Mouse (Mus musculus) limb, embryonic 11.5 days (tissue): ENCODE data around the gene Mrpl43. TPM values are rescaled to one million over a fixed set of nuclear protein-coding genes. Genes with fewer than 3 reads are reported as not detected.

ENCODE experiments used
- ATAC-seq: fragments of 200-750 bp; cut with Nextera tagmentation; 2 replicates; pipeline ENCODE4 v1.8.0; 2017; ENCODE audit warnings: low read depth; ENCODE audit not compliant: insufficient number of reproducible peaks, low FRiP score, low TSS enrichment
- DNase-seq: peaks from one replicate; pipeline ENCODE4 v3.0.0-alpha.2; 2015; ENCODE audit warnings: low spot score
- H3K27ac ChIP-seq: fragments of 300-500 bp; sonication (generic); replicated peaks from 2 replicates; pipeline ENCODE4 v1.5.1; 2014; ENCODE audit warnings: low read depth, mild to moderate bottlenecking, low read length
- H3K27me3 ChIP-seq: fragments of 300-500 bp; sonication (generic); 2 replicates; pipeline ENCODE4 v1.6.1; 2014; ENCODE audit warnings: mild to moderate bottlenecking, low read length, mixed read lengths; ENCODE audit not compliant: control insufficient read depth, insufficient read depth
- H3K36me3 ChIP-seq: fragments of 300-500 bp; sonication (generic); 2 replicates; pipeline ENCODE4 v1.6.1; 2014; ENCODE audit warnings: mild to moderate bottlenecking, low read length, moderate library complexity, mixed read lengths; ENCODE audit not compliant: control insufficient read depth, insufficient read depth
- H3K4me1 ChIP-seq: fragments of 300-500 bp; sonication (generic); 2 replicates; pipeline ENCODE4 v1.6.1; 2014; ENCODE audit warnings: low read length, mixed read lengths; ENCODE audit not compliant: control insufficient read depth, insufficient read depth
- H3K4me2 ChIP-seq: fragments of 300-500 bp; sonication (generic); 2 replicates; pipeline ENCODE4 v1.6.1; 2014; ENCODE audit warnings: low read depth, mild to moderate bottlenecking, moderate library complexity; ENCODE audit not compliant: severe bottlenecking
- H3K4me3 ChIP-seq: fragments of 300-500 bp; sonication (generic); 2 replicates; pipeline ENCODE4 v1.5.1; 2014; ENCODE audit warnings: low read depth, low read length
- H3K9ac ChIP-seq: fragments of 300-500 bp; sonication (generic); 2 replicates; pipeline ENCODE4 v1.6.1; 2014; ENCODE audit warnings: mild to moderate bottlenecking, low read length
- H3K9me3 ChIP-seq: fragments of 300-500 bp; sonication (generic); 2 replicates; pipeline ENCODE4 v1.6.1; 2016; ENCODE audit warnings: low read length; ENCODE audit not compliant: control insufficient read depth
- WGBS: fragments of 180-500 bp; shearing (Covaris S2); extraction: QIAGEN DNeasy Blood & Tissue Kit; methylation state at CpG from one replicate; pipeline ENCODE4 v1.1.7; 2014; 5-methylcytosine and 5-hydroxymethylcytosine counted together
- polyA plus RNA-seq: library from polyadenylated mRNA; unstranded; fragments of >200 nt; fragmentation: Nextera tagmentation; extraction: Ambion mirVana; gene quantifications from 2 replicates; pipeline ENCODE4 v1.2.1, GENCODE M21; 2014

The Mrpl43 gene
- polyA plus RNA-seq, 1 experiment from 2014 or later, result 73.6 TPM

DNA sequence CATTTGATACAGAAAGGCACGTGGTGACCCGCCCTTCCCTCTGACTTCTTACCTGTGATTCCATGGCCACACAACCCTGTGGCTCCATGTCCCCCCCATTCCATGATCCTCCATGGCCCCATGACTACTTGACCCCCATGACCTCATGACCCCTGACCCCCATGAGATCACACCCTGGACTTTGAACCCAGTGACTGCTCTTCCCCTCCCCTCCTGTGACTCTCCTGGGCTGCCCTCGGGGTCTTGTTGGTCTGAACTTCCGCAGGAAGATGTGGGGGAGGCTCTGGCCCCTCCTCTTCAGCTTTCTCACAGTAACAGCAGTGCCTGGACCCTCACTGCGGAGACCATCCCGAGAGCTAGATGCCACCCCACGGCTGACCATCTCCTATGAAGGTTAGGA lies 14.0 kb downstream of the Mrpl43 start:
- Histone ChIP-seq H3K4me1 (peaks cover 15% of the 10 kb centered on the region), H3K4me3 (no peak overlapping the region), H3K4me2 (no peak overlapping the region), H3K9ac (no peak overlapping the region), H3K36me3 (no peaks in the 10 kb centered on the region), H3K27ac (no peak overlapping the region), H3K9me3 (no peaks in the 10 kb centered on the region), H3K27me3 (no peaks in the 10 kb centered on the region)
- DNase-seq (no peak), ATAC-seq (no peak)
- 34% methylated on average over 7 of the region's 7 CpGs for WGBS

DNA sequence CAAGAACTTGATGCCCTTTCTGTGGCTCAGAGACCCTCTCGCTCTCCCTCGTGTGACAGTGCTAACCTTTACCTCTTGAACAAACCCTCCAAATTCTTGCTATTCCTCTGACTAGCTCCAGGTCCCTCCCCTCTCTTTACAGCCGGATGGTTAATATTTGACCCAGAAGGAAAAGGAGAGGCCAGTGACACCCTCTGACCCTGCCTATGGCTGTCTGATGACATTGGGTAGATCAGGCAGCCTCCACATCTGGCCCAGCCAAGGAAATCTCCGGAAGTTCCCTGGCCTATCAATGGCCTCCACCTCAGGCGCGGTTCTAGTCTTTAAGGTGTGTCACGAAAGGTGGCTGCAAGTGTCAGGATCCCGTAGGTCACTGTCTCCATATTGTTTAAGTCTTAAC lies 15.2 kb downstream of the Mrpl43 start:
- Histone ChIP-seq H3K4me3 (no peak overlapping the region), H3K27ac (no peak overlapping the region), H3K4me1 (peaks cover 15% of the 10 kb centered on the region), H3K27me3 (no peaks in the 10 kb centered on the region), H3K9me3 (no peaks in the 10 kb centered on the region), H3K4me2 (no peak overlapping the region), H3K9ac (no peak overlapping the region), H3K36me3 (no peaks in the 10 kb centered on the region)
- ATAC-seq, result no peak
- DNase-seq, result no peak
- WGBS, result 86% methylated on average over 8 of the region's 8 CpGs

DNA sequence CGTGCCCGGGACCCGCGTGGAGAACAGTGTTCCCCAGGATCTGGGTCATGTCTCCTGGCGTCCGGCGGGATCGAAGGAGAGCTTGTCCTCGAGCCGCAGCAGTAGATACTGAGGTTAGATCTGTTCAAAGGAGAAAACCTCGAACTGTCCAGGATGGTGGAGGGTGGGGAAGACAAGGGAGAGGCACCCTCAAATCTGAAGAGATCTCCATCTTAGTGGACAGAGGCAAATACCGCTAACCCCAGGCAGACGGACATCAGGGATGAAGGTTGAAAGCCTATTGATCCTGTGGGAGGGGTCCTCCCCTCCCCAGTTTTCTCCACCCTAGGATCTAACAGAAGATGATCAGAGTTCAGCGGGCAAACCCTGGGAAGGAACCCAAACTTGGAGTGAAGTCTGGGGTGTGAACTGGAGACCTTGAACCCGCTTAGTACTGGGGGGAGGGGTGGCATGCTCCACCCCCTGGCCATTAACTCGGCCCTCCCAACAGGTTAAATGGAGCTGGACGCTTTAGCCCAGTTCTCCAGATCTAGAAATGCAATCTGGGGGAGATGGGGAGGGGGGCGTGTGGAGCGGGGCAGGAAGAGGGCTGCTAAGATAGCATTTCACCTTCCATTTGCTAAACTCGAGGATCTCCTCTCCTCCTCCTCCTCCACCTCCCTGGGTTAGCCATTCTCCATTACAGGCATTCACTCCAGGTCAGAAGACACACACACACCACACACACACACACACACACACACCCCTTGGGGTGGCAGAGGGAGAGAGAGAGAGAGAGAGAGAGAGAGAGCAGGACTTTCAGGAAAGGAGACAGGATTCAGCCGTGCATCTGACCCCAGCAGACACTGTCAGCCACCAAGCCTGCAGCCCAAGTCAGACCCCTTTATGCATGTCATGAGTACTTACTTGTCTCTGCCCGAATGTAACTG lies 16.4 kb downstream of the Mrpl43 start:
- peak overlapping the region; percentile 75 for H3K4me3 ChIP-seq
- ATAC-seq (0 out of 2 replicates have a peak, but pooled peaks have one; percentile 10), DNase-seq (no peak)
- no peaks in the 10 kb centered on the region for H3K27me3 ChIP-seq
- H3K9ac ChIP-seq, result peak overlapping the region; percentile 75
- no peaks in the 10 kb centered on the region for H3K36me3 ChIP-seq
- H3K27ac ChIP-seq, result no peak overlapping the region; the same call in 1 of the 2 replicates
- WGBS, result 8% methylated on average over 21 of the region's 22 CpGs
- peak overlapping the region; percentile 96 for H3K4me2 ChIP-seq
- peaks cover 15% of the 10 kb centered on the region for H3K4me1 ChIP-seq
- no peaks in the 10 kb centered on the region for H3K9me3 ChIP-seq

DNA sequence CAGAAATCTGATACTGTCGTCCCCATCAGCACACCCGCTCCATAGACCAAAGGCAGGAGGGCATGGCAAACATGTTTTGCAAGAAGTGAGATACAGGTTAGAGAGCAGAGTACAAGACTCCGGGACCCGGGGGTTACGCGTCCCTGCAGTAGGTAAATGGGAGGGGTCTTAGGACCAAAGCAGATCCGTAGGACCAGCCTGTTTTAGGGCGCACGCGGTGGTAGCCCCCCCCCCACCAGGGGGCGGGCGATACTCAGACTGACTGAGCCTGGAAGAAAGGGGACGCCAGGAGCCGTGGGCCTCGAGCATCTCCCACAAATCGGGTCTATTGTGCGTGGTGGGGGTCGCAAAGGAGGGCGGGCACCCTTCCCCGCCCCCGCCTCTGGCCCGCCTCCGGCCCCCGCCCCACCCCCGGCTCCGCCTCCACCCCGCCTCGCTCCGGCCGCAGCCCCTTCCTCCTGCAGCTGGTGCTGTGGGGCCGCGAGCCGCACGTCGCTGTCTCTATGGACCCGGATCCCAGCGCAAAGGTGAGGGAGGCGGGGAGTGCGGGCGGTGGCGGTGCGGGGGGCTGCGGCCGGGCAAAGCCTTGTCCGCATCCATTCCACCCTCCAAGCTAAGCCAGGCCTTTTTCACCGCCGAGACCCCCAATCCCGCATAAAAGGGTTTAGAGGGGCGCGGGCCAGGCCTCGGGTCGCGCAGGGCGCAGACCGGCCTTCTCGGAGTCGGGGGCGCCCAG lies 17.2 kb downstream of the Mrpl43 start, which contains the start of gene Sema4g:
Gene Sema4g (plus strand): TSS at position 271 of the 736 bp plus-strand sequence.
- Histone ChIP-seq H3K4me3 (peak within 1 kb of the TSS; percentile 75), H3K9ac (peak within 1 kb of the TSS; percentile 75), H3K4me1 (peaks cover 15% of the 10 kb centered on the region), H3K36me3 (no peaks in the 10 kb centered on the region), H3K4me2 (peak within 1 kb of the TSS; percentile 96), H3K27me3 (no peaks in the 10 kb centered on the region), H3K9me3 (no peaks in the 10 kb centered on the region), H3K27ac (peak within 1 kb of the TSS; percentile 21; the same call in 1 of the 2 replicates)
- DNase-seq, result peak; percentile 79
- ATAC-seq, result peak; percentile 72
- WGBS, result under 1% methylated on average over 44 of the region's 58 CpGs

DNA sequence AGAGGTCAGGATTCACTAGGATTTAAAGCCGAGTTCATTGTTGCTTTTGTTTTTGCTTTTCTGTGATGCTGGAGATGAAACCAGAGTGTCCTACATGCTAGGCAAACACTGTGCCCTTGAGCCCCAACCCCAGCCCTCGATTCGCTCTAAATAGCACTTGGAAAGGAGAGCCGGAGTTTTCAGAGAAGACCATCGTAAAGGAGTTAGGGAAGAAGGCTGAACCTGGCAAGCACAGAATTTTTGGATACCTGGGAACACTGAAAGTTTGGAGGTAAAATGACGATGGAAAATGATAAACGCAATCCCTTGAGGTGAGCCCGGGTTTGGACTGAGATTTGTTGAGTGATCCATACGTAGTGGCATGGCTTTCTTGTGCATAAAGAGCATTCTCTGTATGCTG lies 17.9 kb downstream of the Mrpl43 start:
- Histone ChIP-seq H3K4me3 (peak overlapping the region; percentile 75; the same call in 1 of the 2 replicates), H3K36me3 (no peaks in the 10 kb centered on the region), H3K27me3 (no peaks in the 10 kb centered on the region), H3K9me3 (no peaks in the 10 kb centered on the region), H3K27ac (no peak overlapping the region), H3K4me2 (peak overlapping the region; percentile 96), H3K9ac (no peak overlapping the region), H3K4me1 (peaks cover 15% of the 10 kb centered on the region)
- DNase-seq (no peak), ATAC-seq (no peak)
- WGBS, result 26% methylated on average over 9 of the region's 9 CpGs

DNA sequence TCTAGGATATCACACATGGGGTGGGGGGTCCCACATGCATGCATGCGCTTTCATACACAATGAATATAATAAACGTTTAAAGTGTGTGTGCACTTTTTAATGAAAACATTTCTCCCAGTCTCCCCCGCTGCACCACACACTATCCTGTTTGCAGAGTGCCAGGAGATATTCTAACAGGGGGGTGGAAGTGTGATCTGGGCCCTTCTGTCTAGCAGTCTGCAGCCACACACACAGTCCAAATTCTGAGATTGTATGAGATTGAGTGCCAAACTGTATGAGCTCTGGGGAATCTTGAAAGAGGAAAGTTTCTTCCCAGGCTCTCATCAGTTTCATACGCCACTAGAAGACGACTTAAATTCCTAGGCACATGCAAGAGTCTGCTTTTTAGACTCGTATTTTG lies 18.4 kb downstream of the Mrpl43 start:
- Histone ChIP-seq H3K4me2 (no peak overlapping the region), H3K36me3 (no peaks in the 10 kb centered on the region), H3K9ac (no peak overlapping the region), H3K4me1 (peaks cover 15% of the 10 kb centered on the region), H3K27ac (no peak overlapping the region), H3K4me3 (no peak overlapping the region), H3K9me3 (no peaks in the 10 kb centered on the region), H3K27me3 (no peaks in the 10 kb centered on the region)
- ATAC-seq (no peak), DNase-seq (no peak)
- 75% methylated on average over 6 of the region's 6 CpGs for WGBS

DNA sequence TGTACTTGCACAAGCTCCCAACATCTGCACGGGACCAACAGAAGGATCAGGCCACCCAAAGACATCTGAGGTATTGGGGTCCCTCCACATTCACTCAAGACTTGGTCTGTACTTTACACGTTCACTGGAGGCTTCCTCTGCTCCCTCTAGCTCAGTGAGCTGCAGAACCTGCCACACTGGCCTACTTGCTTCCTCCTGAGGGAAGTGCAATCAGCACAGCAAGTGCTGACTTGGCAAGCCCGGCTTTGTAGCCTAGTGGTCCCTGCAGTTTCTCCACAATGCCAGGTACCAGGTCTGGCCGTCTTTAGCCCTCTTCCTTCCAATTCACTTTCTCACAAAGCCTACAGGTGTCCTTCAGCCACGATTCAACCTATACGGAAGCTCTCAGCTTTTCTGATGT lies 19.2 kb downstream of the Mrpl43 start:
- 64% methylated on average over 6 of the region's 6 CpGs for WGBS
- Histone ChIP-seq H3K4me2 (no peak overlapping the region), H3K36me3 (no peaks in the 10 kb centered on the region), H3K27me3 (no peaks in the 10 kb centered on the region), H3K4me3 (no peak overlapping the region), H3K9me3 (no peaks in the 10 kb centered on the region), H3K27ac (no peak overlapping the region), H3K4me1 (peaks cover 13% of the 10 kb centered on the region), H3K9ac (no peak overlapping the region)
- DNase-seq (no peak), ATAC-seq (no peak)

DNA sequence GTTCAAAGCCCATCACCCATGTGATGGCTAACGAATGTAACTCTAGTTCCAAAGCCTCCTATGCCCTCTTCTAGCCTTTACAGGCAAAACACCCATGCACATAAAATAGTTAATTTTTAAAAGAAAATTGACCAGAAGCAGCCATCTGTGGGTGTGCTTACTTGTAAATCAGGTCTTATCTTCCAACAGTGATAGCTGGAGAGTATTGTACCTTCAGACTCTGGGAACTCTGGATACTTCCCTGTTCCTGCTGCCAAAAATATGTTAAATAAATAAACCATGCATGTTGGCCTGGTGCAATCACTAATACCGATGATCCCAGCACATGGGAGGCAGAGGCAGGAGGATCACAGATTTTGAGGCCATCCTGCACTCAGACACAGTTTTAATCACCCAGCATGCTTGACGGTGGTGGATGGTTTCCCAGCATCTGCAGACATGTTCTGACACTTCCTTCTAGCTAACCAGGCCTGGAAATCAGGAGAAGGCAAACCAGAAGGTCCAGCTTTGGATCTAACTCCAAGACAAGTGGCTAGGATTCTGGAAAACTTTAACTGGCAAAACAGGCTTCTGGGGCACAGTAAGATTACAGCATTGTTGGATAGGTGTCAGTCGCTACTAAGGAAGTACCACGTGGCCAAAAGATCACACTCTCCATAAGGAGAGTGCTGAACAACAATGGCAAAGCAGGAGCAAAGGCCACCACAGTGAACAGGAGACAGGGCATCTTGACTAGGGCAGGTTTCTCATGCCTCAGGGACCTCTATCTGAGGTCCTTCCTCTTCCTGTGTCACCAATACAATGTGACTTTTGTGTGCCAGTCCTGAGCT lies 20.9 kb downstream of the Mrpl43 start:
- ATAC-seq (no peak), DNase-seq (no peak)
- Histone ChIP-seq H3K27ac (no peak overlapping the region), H3K4me1 (peaks cover 12% of the 10 kb centered on the region), H3K4me3 (no peak overlapping the region), H3K27me3 (no peaks in the 10 kb centered on the region), H3K9ac (no peak overlapping the region), H3K36me3 (peaks cover 7% of the 10 kb centered on the region; the same call in 1 of the 2 replicates), H3K9me3 (no peaks in the 10 kb centered on the region), H3K4me2 (no peak overlapping the region)
- WGBS, result 66% methylated on average over 5 of the region's 5 CpGs
